Mouse (Mus musculus) liver, adult 2 months (tissue): ENCODE data around the gene Sptssb.

Source experiments
- CTCF ChIP-seq: fragments of 200-500 bp; IDR thresholded peaks from 2 replicates; pipeline ENCODE4 v1.5.1; 2011; ENCODE audit warnings: low read depth, low read length, control low read depth
- POLR2A ChIP-seq: fragments of 200-500 bp; IDR thresholded peaks from 2 replicates; pipeline ENCODE4 v1.6.1; 2011; ENCODE audit warnings: low read length, control low read depth; ENCODE audit not compliant: insufficient read depth; ENCODE audit errors: extremely low read depth

DNA sequence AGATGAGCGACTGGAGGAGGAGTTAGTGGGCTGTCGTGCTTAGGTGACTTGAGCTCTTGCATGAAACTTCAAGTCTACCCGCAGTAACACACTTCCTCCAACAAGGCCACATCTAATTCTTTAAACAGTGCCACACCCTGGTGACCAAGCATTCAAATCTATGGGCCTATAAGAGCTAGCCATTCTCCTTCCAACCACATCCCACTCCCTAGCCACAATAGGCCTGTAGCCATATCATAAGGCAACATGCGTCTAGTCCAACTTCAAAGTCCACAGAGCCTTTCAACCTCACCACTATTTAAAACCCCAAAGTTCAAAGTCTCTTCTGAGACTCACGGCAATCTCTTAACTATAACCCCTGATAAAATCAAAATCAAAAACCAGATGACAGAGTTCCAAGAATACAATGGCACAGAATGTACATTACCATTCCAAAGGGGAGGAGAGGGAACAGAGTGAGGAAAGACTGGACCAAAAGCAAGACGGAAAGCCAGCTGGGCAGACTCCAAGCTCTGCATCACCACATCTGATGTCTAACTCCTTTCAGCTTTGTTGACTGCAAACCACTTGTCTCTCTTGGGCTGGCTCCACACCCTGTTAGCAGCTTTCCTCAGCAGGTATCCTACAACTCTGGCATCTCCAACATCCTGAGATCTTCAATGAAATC lies 13.1 kb upstream of the Sptssb start:
- TF ChIP-seq CTCF (no peak), POLR2A (no peak)
